In genomic region chr10:121330940-121331339, GRCm38 (mm10) we compare ENCODE assay signal across 10 mouse cellular contexts. TPM values are rescaled to one million over a fixed set of nuclear protein-coding genes. Genes with fewer than 3 reads are reported as not detected.
DNase-seq lines count a peak whose midpoint lies in the region; ATAC-seq and TF ChIP-seq lines count a peak whose summit lies in the region.
"Had no signal": no experiment of that assay in that cellular context is flagged by ENCODE, and none has a peak within 500 bp of the region (broad histone marks: within the 10 kb centered on the region; RNA-seq: fewer than 3 reads in every experiment).

No protein-coding gene starts in this region.

- no peak overlapping the region for H3K9ac ChIP-seq in intestine, postnatal 0 days (ENCODE audit: low read depth, low read length)
- H3K9ac ChIP-seq in intestine, embryonic 16.5 days (ENCODE audit: low read depth, low read length) = no peak overlapping the region
- H3K9ac ChIP-seq in ES-Bruce4 (ENCODE audit: low read depth, poor library complexity, severe bottlenecking) = no peak overlapping the region
- no peak overlapping the region for H3K9ac ChIP-seq in forebrain, embryonic 13.5 days
- H3K9ac ChIP-seq: embryonic facial prominence, embryonic 12.5 days; liver, embryonic 13.5 days had no signal

- DNase-seq in c-Kit-positive CD71-negative TER-119-negative erythroid progenitor cells, embryonic 14.5 days (ENCODE audit: low read depth) = peak; percentile 59
- peak; percentile 56 to 90 for DNase-seq in kidney, postnatal 36 days
- peak; percentile 87 for DNase-seq in lung, postnatal 36 days
- DNase-seq in spleen, postnatal 14 days (ENCODE audit: low spot score in 2 of 2) = peak; percentile 30 to 57
- DNase-seq: liver, embryonic 13.5 days had no signal

- TF ChIP-seq POLR2A in ES-Bruce4 (IDR thresholded peaks at IDR 0.05; ENCODE audit: insufficient read depth, low read length) = no peak

- TF ChIP-seq EP300 in ES-Bruce4 (IDR thresholded peaks at IDR 0.05; ENCODE audit: insufficient read depth, low read depth, low read length) = no peak

- no peak for ATAC-seq in intestine, postnatal 0 days
- ATAC-seq in intestine, embryonic 16.5 days = no peak
- ATAC-seq in forebrain, embryonic 13.5 days = peak; percentile 33; the same call in 1 of the 2 replicates

- H3K27me3 ChIP-seq in intestine, postnatal 0 days (replicated peaks; ENCODE audit: control insufficient read depth, insufficient read depth, low read length) = no peaks in the 10 kb centered on the region
- no peaks in the 10 kb centered on the region for H3K27me3 ChIP-seq in intestine, embryonic 16.5 days (replicated peaks; ENCODE audit: control insufficient read depth, insufficient read depth, low read length)
- no peaks in the 10 kb centered on the region; the same call in 1 of the 2 replicates for H3K27me3 ChIP-seq in ES-Bruce4 (ENCODE audit: control insufficient read depth, insufficient read depth, low read length, poor library complexity, severe bottlenecking)
- H3K27me3 ChIP-seq in forebrain, embryonic 13.5 days = no peaks in the 10 kb centered on the region
- H3K27me3 ChIP-seq: embryonic facial prominence, embryonic 12.5 days; liver, embryonic 13.5 days had no signal

- H3K27ac ChIP-seq in intestine, postnatal 0 days (ENCODE audit: low read depth, low read length) = no peak overlapping the region
- H3K27ac ChIP-seq in intestine, embryonic 16.5 days (ENCODE audit: low read length) = no peak overlapping the region
- H3K27ac ChIP-seq in ES-Bruce4 (ENCODE audit: insufficient read depth, low read length) = no peak overlapping the region
- H3K27ac ChIP-seq in forebrain, embryonic 13.5 days = no peak overlapping the region
- H3K27ac ChIP-seq: embryonic facial prominence, embryonic 12.5 days; liver, embryonic 13.5 days had no signal

- no peaks in the 10 kb centered on the region for H3K4me1 ChIP-seq in intestine, postnatal 0 days (replicated peaks; ENCODE audit: control insufficient read depth, insufficient read depth, low read length)
- H3K4me1 ChIP-seq in intestine, embryonic 16.5 days (ENCODE audit: control insufficient read depth, insufficient read depth, low read length) = no peaks in the 10 kb centered on the region
- no peaks in the 10 kb centered on the region for H3K4me1 ChIP-seq in ES-Bruce4 (ENCODE audit: control insufficient read depth, insufficient read depth, low read length)
- no peaks in the 10 kb centered on the region for H3K4me1 ChIP-seq in forebrain, embryonic 13.5 days
- H3K4me1 ChIP-seq: embryonic facial prominence, embryonic 12.5 days; liver, embryonic 13.5 days had no signal

- no peak overlapping the region for H3K4me2 ChIP-seq in intestine, postnatal 0 days (replicated peaks; ENCODE audit: low read depth)
- H3K4me2 ChIP-seq in intestine, embryonic 16.5 days (ENCODE audit: low read depth, low read length) = no peak overlapping the region
- no peak overlapping the region for H3K4me2 ChIP-seq in forebrain, embryonic 13.5 days
- H3K4me2 ChIP-seq: embryonic facial prominence, embryonic 12.5 days; liver, embryonic 13.5 days had no signal

- 11% methylated on average over 7 of the region's 7 CpGs for WGBS in intestine, postnatal 0 days
- 14% methylated on average over 7 of the region's 7 CpGs for WGBS in intestine, embryonic 16.5 days
- 13% methylated on average over 7 of the region's 7 CpGs for WGBS in forebrain, embryonic 13.5 days

- H3K9me3 ChIP-seq in intestine, postnatal 0 days (ENCODE audit: control insufficient read depth) = no peaks in the 10 kb centered on the region
- H3K9me3 ChIP-seq in intestine, embryonic 16.5 days (ENCODE audit: control insufficient read depth, low read length) = no peaks in the 10 kb centered on the region
- no peaks in the 10 kb centered on the region for H3K9me3 ChIP-seq in ES-Bruce4 (replicated peaks; ENCODE audit: control insufficient read depth, insufficient read depth, low read length, poor library complexity, severe bottlenecking)
- H3K9me3 ChIP-seq in forebrain, embryonic 13.5 days (replicated peaks) = no peaks in the 10 kb centered on the region
- H3K9me3 ChIP-seq: embryonic facial prominence, embryonic 12.5 days; liver, embryonic 13.5 days had no signal

- H3K36me3 ChIP-seq in intestine, postnatal 0 days (ENCODE audit: control insufficient read depth, insufficient read depth) = peaks cover 15% of the 10 kb centered on the region; the same call in 1 of the 2 replicates
- no peaks in the 10 kb centered on the region for H3K36me3 ChIP-seq in intestine, embryonic 16.5 days (ENCODE audit: control insufficient read depth, insufficient read depth, low read length)
- no peaks in the 10 kb centered on the region for H3K36me3 ChIP-seq in ES-Bruce4 (ENCODE audit: control insufficient read depth, insufficient read depth, low read length, poor library complexity, severe bottlenecking)
- H3K36me3 ChIP-seq in forebrain, embryonic 13.5 days (ENCODE audit: poor library complexity, severe bottlenecking) = no peaks in the 10 kb centered on the region
- H3K36me3 ChIP-seq: embryonic facial prominence, embryonic 12.5 days; liver, embryonic 13.5 days had no signal

- peak; percentile 87 for TF ChIP-seq CTCF in intestine, postnatal 0 days (IDR thresholded peaks at IDR 0.05; ENCODE audit: low read depth)
- peak; percentile 84 for TF ChIP-seq CTCF in ES-Bruce4 (IDR thresholded peaks at IDR 0.05; ENCODE audit: low read depth, low read length)

- no peak overlapping the region for H3K4me3 ChIP-seq in intestine, postnatal 0 days (ENCODE audit: low read depth, low read length)
- no peak overlapping the region for H3K4me3 ChIP-seq in intestine, embryonic 16.5 days (ENCODE audit: low read length)
- no peak overlapping the region for H3K4me3 ChIP-seq in ES-Bruce4 (ENCODE audit: low read depth, low read length)
- no peak overlapping the region for H3K4me3 ChIP-seq in forebrain, embryonic 13.5 days
- H3K4me3 ChIP-seq: embryonic facial prominence, embryonic 12.5 days; liver, embryonic 13.5 days had no signal

RNA-seq across cellular contexts. Expression of gene Tbc1d30, which starts 20.1 kb away (rescaled TPM):
- polyA plus RNA-seq in intestine, postnatal 0 days (2015; fragmentation: Nextera tagmentation; extraction: Ambion mirVana) = 2.8 and 2.9 TPM in 2 replicates
- 3.5 and 4.3 TPM in 2 replicates for polyA plus RNA-seq in intestine, embryonic 16.5 days (2015; fragmentation: Nextera tagmentation; extraction: Ambion mirVana)
- not detected in 2 replicates for polyA plus RNA-seq in ES-Bruce4 (2011; ENCODE audit: insufficient read depth, insufficient read length, low read depth, missing spikeins)
- polyA plus RNA-seq in forebrain, embryonic 13.5 days (2015; fragmentation: Nextera tagmentation; extraction: Ambion mirVana) = 5.0 and 6.2 TPM in 2 replicates

RNA-seq across cellular contexts. Expression of gene Gns, which starts 34.0 kb away (rescaled TPM):
- polyA plus RNA-seq in intestine, postnatal 0 days (2015; fragmentation: Nextera tagmentation; extraction: Ambion mirVana) = 68.6 and 78.1 TPM in 2 replicates
- polyA plus RNA-seq in intestine, embryonic 16.5 days (2015; fragmentation: Nextera tagmentation; extraction: Ambion mirVana) = 43.3 and 50.4 TPM in 2 replicates
- polyA plus RNA-seq in ES-Bruce4 (2011; ENCODE audit: insufficient read depth, insufficient read length, low read depth, missing spikeins) = 42.4 and 44.2 TPM in 2 replicates
- 25.0 and 30.5 TPM in 2 replicates for polyA plus RNA-seq in forebrain, embryonic 13.5 days (2015; fragmentation: Nextera tagmentation; extraction: Ambion mirVana)
